In the genomic region with DNA sequence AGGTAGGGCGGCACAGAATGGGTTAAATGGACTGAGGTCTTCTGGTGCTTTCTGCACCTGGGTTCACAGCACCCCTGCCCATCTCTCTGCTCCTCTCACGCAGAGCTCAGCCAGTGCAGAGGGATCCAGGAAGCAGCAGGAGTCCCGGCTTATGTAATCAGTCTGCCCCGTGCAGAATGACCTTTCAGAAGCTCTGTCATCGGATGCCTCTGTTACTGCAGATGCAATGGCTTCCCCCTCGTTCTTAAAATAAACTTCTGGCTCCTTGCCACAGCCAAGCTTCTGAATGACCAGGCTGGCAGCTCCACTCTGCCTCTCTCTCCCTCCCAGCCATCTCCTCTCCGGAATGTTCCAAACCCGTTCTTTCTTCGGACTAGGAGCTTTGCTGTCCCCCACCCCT, we compare ENCODE assay signal across 8 mouse cellular contexts.
DNase-seq lines count a peak whose midpoint lies in the region; ATAC-seq lines count a peak whose summit lies in the region.

No protein-coding gene starts in this region.

- DNase-seq in forebrain, embryonic 10.5 days (ENCODE audit: extremely low spot score, low spot score), result no peak
- no peak for DNase-seq in forebrain, embryonic 11.5 days (ENCODE audit: low spot score)
- peak; percentile 72 for DNase-seq in forebrain, embryonic 14.5 days (ENCODE audit: low spot score)
- DNase-seq in kidney, postnatal 10 days, result peak; percentile 58
- DNase-seq in liver, embryonic 11.5 days (ENCODE audit: low spot score), result no peak
- DNase-seq in yolk sac, embryonic 10.5 days (ENCODE audit: low spot score), result peak; percentile 24

- H3K4me1 ChIP-seq in forebrain, embryonic 10.5 days, result peaks cover 96% of the 10 kb centered on the region
- H3K4me1 ChIP-seq in forebrain, embryonic 11.5 days (replicated peaks; ENCODE audit: control insufficient read depth, insufficient read depth, low read length), result peaks cover 42% of the 10 kb centered on the region
- peaks cover 63% of the 10 kb centered on the region for H3K4me1 ChIP-seq in forebrain, embryonic 14.5 days (ENCODE audit: control insufficient read depth, insufficient read depth, low read length)
- peaks cover 19% of the 10 kb centered on the region for H3K4me1 ChIP-seq in heart, embryonic 15.5 days (replicated peaks)
- no peaks in the 10 kb centered on the region for H3K4me1 ChIP-seq in liver, embryonic 11.5 days (replicated peaks; ENCODE audit: control insufficient read depth, insufficient read depth, low read length)

- H3K4me2 ChIP-seq in forebrain, embryonic 11.5 days (ENCODE audit: low read depth, low read length, severe bottlenecking), result no peak overlapping the region
- peak overlapping the region; percentile 8; the same call in 1 of the 2 replicates for H3K4me2 ChIP-seq in forebrain, embryonic 14.5 days (ENCODE audit: low read length)
- peak overlapping the region; percentile 55 for H3K4me2 ChIP-seq in heart, embryonic 15.5 days
- H3K4me2 ChIP-seq in liver, embryonic 11.5 days, result no peak overlapping the region

- H3K27me3 ChIP-seq in forebrain, embryonic 10.5 days (ENCODE audit: poor library complexity, severe bottlenecking), result peaks cover 13% of the 10 kb centered on the region; the same call in 1 of the 2 replicates
- no peaks in the 10 kb centered on the region for H3K27me3 ChIP-seq in forebrain, embryonic 11.5 days (ENCODE audit: control insufficient read depth, insufficient read depth, low read length)
- no peaks in the 10 kb centered on the region for H3K27me3 ChIP-seq in forebrain, embryonic 14.5 days (replicated peaks; ENCODE audit: control insufficient read depth, insufficient read depth, low read length)
- no peaks in the 10 kb centered on the region for H3K27me3 ChIP-seq in heart, embryonic 15.5 days
- no peaks in the 10 kb centered on the region for H3K27me3 ChIP-seq in liver, embryonic 11.5 days (replicated peaks; ENCODE audit: control insufficient read depth, insufficient read depth, low read length)

- 26% methylated on average over 9 of the region's 9 CpGs for WGBS in forebrain, embryonic 10.5 days
- 23% methylated on average over 9 of the region's 9 CpGs for WGBS in forebrain, embryonic 11.5 days
- WGBS in forebrain, embryonic 14.5 days, result 20% methylated on average over 9 of the region's 9 CpGs
- WGBS in heart, embryonic 15.5 days, result 11% methylated on average over 9 of the region's 9 CpGs
- 27% methylated on average over 9 of the region's 9 CpGs for WGBS in liver, embryonic 11.5 days

- no peak for ATAC-seq in forebrain, embryonic 11.5 days (replicated peaks; ENCODE audit: low FRiP score)
- ATAC-seq in forebrain, embryonic 14.5 days, result peak; percentile 27; the same call in 1 of the 2 replicates
- peak; percentile 85 for ATAC-seq in heart, embryonic 15.5 days (replicated peaks; ENCODE audit: insufficient number of reproducible peaks, insufficient read depth, low FRiP score, low read depth)
- ATAC-seq in liver, embryonic 11.5 days (replicated peaks; ENCODE audit: low FRiP score), result peak; percentile 58
- ATAC-seq in monocyte, adult 5-6 weeks (replicated peaks; ENCODE audit: insufficient number of reproducible peaks, low FRiP score, low TSS enrichment, poor library complexity, severe bottlenecking), result peak; percentile 79; the same call in 1 of the 2 replicates

- no peaks in the 10 kb centered on the region for H3K9me3 ChIP-seq in forebrain, embryonic 10.5 days
- H3K9me3 ChIP-seq in forebrain, embryonic 11.5 days (ENCODE audit: control insufficient read depth, low read length), result no peaks in the 10 kb centered on the region
- H3K9me3 ChIP-seq in forebrain, embryonic 14.5 days (replicated peaks; ENCODE audit: control insufficient read depth, low read length), result no peaks in the 10 kb centered on the region
- no peaks in the 10 kb centered on the region for H3K9me3 ChIP-seq in heart, embryonic 15.5 days (replicated peaks)
- H3K9me3 ChIP-seq in liver, embryonic 11.5 days (ENCODE audit: control insufficient read depth, low read length), result no peaks in the 10 kb centered on the region

- peaks cover 45% of the 10 kb centered on the region for H3K36me3 ChIP-seq in forebrain, embryonic 10.5 days (replicated peaks)
- no peaks in the 10 kb centered on the region for H3K36me3 ChIP-seq in forebrain, embryonic 11.5 days (ENCODE audit: control insufficient read depth, insufficient read depth, low read length)
- no peaks in the 10 kb centered on the region for H3K36me3 ChIP-seq in forebrain, embryonic 14.5 days (ENCODE audit: control insufficient read depth, insufficient read depth, low read length)
- H3K36me3 ChIP-seq in heart, embryonic 15.5 days, result no peaks in the 10 kb centered on the region
- no peaks in the 10 kb centered on the region for H3K36me3 ChIP-seq in liver, embryonic 11.5 days (ENCODE audit: control insufficient read depth, insufficient read depth, low read length)

- H3K27ac ChIP-seq in forebrain, embryonic 10.5 days, result 0 out of 2 replicates have a peak overlapping the region, but pooled peaks have one; percentile 56
- H3K27ac ChIP-seq in forebrain, embryonic 11.5 days (ENCODE audit: low read depth, low read length), result no peak overlapping the region
- peak overlapping the region; percentile 59 for H3K27ac ChIP-seq in forebrain, embryonic 14.5 days (ENCODE audit: low read depth, low read length)
- H3K27ac ChIP-seq in heart, embryonic 15.5 days, result peak overlapping the region; percentile 82
- H3K27ac ChIP-seq in liver, embryonic 11.5 days (ENCODE audit: low read depth, low read length), result no peak overlapping the region

- no peak overlapping the region for H3K9ac ChIP-seq in forebrain, embryonic 11.5 days (ENCODE audit: low read length)
- H3K9ac ChIP-seq in forebrain, embryonic 14.5 days (ENCODE audit: low read length), result peak overlapping the region; percentile 18; the same call in 1 of the 2 replicates
- H3K9ac ChIP-seq in heart, embryonic 15.5 days, result no peak overlapping the region
- H3K9ac ChIP-seq in liver, embryonic 11.5 days (ENCODE audit: low read depth, low read length), result no peak overlapping the region

- no peak overlapping the region for H3K4me3 ChIP-seq in forebrain, embryonic 10.5 days
- no peak overlapping the region for H3K4me3 ChIP-seq in forebrain, embryonic 11.5 days (ENCODE audit: low read depth, low read length)
- H3K4me3 ChIP-seq in forebrain, embryonic 14.5 days (ENCODE audit: low read depth, low read length), result no peak overlapping the region
- H3K4me3 ChIP-seq in heart, embryonic 15.5 days, result peak overlapping the region; percentile 27
- no peak overlapping the region for H3K4me3 ChIP-seq in liver, embryonic 11.5 days (ENCODE audit: low read depth, low read length)

Comparison
In these comparisons a context has a peak if more than half of its experiments do, and no peak if none do; other contexts are left out.
1. DNase-seq: peak in forebrain, embryonic 14.5 days (single experiment), kidney, postnatal 10 days (single experiment) and yolk sac, embryonic 10.5 days (single experiment); none in forebrain, embryonic 10.5 days (single experiment), forebrain, embryonic 11.5 days (single experiment) and liver, embryonic 11.5 days (single experiment).
2. H3K27ac ChIP-seq: peak in forebrain, embryonic 10.5 days (single experiment), forebrain, embryonic 14.5 days (single experiment) and heart, embryonic 15.5 days (single experiment); none in forebrain, embryonic 11.5 days (single experiment) and liver, embryonic 11.5 days (single experiment).
3. H3K4me2 ChIP-seq: peak in forebrain, embryonic 14.5 days (single experiment) and heart, embryonic 15.5 days (single experiment); none in forebrain, embryonic 11.5 days (single experiment) and liver, embryonic 11.5 days (single experiment).